Mouse (Mus musculus) heart, embryonic 10.5 days (tissue): Measurements from ENCODE around the gene Odc1. TPM values are rescaled to one million over a fixed set of nuclear protein-coding genes. Genes with fewer than 3 reads are reported as not detected.
"Not testable (repeated sequence)": the region's sequence is repeated elsewhere in the genome, so short reads cannot be mapped to it uniquely, and the experiment has no call there.

Source experiments
- DNase-seq: peaks from one replicate; pipeline ENCODE4 v3.0.0-alpha.2; 2017; ENCODE audit warnings: low spot score
- H3K27ac ChIP-seq: fragments of 300-500 bp; sonication (generic); 2 replicates; pipeline ENCODE4 v1.5.1; 2016; ENCODE audit warnings: mild to moderate bottlenecking
- H3K27me3 ChIP-seq: fragments of 300-500 bp; sonication (generic); 2 replicates; pipeline ENCODE4 v1.6.1; 2016; ENCODE audit warnings: mild to moderate bottlenecking; ENCODE audit not compliant: poor library complexity, insufficient read depth, severe bottlenecking
- H3K36me3 ChIP-seq: fragments of 300-500 bp; sonication (generic); 2 replicates; pipeline ENCODE4 v1.6.1; 2016; ENCODE audit warnings: mild to moderate bottlenecking, moderate library complexity
- H3K4me1 ChIP-seq: fragments of 300-500 bp; sonication (generic); 2 replicates; pipeline ENCODE4 v1.6.1; 2016; ENCODE audit warnings: mild to moderate bottlenecking
- H3K4me3 ChIP-seq: fragments of 300-500 bp; sonication (generic); 2 replicates; pipeline ENCODE4 v1.5.1; 2016; ENCODE audit warnings: mild to moderate bottlenecking, moderate library complexity
- H3K9me3 ChIP-seq: fragments of 300-500 bp; sonication (generic); 2 replicates; pipeline ENCODE4 v1.6.1; 2016; ENCODE audit warnings: mild to moderate bottlenecking, moderate library complexity
- WGBS: fragments of 180-500 bp; shearing (Covaris S2); methylation state at CpG from one replicate; pipeline ENCODE4 v1.1.7; 2016; 5-methylcytosine and 5-hydroxymethylcytosine counted together
- polyA plus RNA-seq: library from polyadenylated mRNA; unstranded; fragments of >200 nt; fragmentation: Nextera tagmentation; extraction: Ambion mirVana; gene quantifications from 2 replicates; pipeline ENCODE4 v1.2.1, GENCODE M21; 2016

Gene Odc1
- polyA plus RNA-seq, 1 experiment from 2014 or later: 235 TPM

GRCm38 (mm10) chr12:17536222-17536621 lies 8.4 kb upstream of the Odc1 start:
- Histone ChIP-seq H3K36me3 (no peaks in the 10 kb centered on the region), H3K4me3 (no peak overlapping the region), H3K27me3 (peaks cover 9% of the 10 kb centered on the region; the same call in 1 of the 2 replicates), H3K27ac (no peak overlapping the region), H3K4me1 (no peaks in the 10 kb centered on the region), H3K9me3 (no peaks in the 10 kb centered on the region)
- 92% methylated on average over 3 of the region's 3 CpGs for WGBS
- no peak for DNase-seq

GRCm38 (mm10) chr12:17537147-17537546 lies 7.4 kb upstream of the Odc1 start:
- no peaks in the 10 kb centered on the region for H3K9me3 ChIP-seq
- 88% methylated on average over 3 of the region's 3 CpGs for WGBS
- no peak overlapping the region for H3K4me3 ChIP-seq
- no peaks in the 10 kb centered on the region for H3K36me3 ChIP-seq
- no peaks in the 10 kb centered on the region for H3K4me1 ChIP-seq
- DNase-seq: no peak
- no peak overlapping the region for H3K27ac ChIP-seq
- H3K27me3 ChIP-seq: peaks cover 9% of the 10 kb centered on the region; the same call in 1 of the 2 replicates

- Histone ChIP-seq H3K9me3 (no peaks in the 10 kb centered on the region), H3K4me1 (no peaks in the 10 kb centered on the region), H3K27ac (no peak overlapping the region), H3K27me3 (peaks cover 9% of the 10 kb centered on the region; the same call in 1 of the 2 replicates), H3K36me3 (no peaks in the 10 kb centered on the region), H3K4me3 (no peak overlapping the region)
- DNase-seq: no peak
- 86% methylated on average over 3 of the region's 3 CpGs for WGBS
Measured at GRCm38 (mm10) chr12:17538087-17538486, 6.5 kb upstream of the Odc1 start.

- H3K27ac ChIP-seq: no peak overlapping the region
- H3K27me3 ChIP-seq: peaks cover 9% of the 10 kb centered on the region; the same call in 1 of the 2 replicates
- H3K36me3 ChIP-seq: no peaks in the 10 kb centered on the region
- H3K9me3 ChIP-seq: no peaks in the 10 kb centered on the region
- H3K4me1 ChIP-seq: peaks cover 7% of the 10 kb centered on the region; the same call in 1 of the 2 replicates
- no peak overlapping the region for H3K4me3 ChIP-seq
- 42% methylated on average over 6 of the region's 6 CpGs for WGBS
- no peak for DNase-seq
Measured at GRCm38 (mm10) chr12:17539041-17539440, 5.6 kb upstream of the Odc1 start.

- DNase-seq: no peak
- no peak overlapping the region for H3K4me3 ChIP-seq
- H3K4me1 ChIP-seq: peaks cover 8% of the 10 kb centered on the region; the same call in 1 of the 2 replicates
- 68% methylated on average over 6 of the region's 6 CpGs for WGBS
- H3K27ac ChIP-seq: no peak overlapping the region
- H3K9me3 ChIP-seq: no peaks in the 10 kb centered on the region
- peaks cover 9% of the 10 kb centered on the region; the same call in 1 of the 2 replicates for H3K27me3 ChIP-seq
- H3K36me3 ChIP-seq: no peaks in the 10 kb centered on the region
Measured at GRCm38 (mm10) chr12:17540040-17540552, 4.5 kb upstream of the Odc1 start.

- under 1% methylated on average over 40 of the region's 40 CpGs for WGBS
Measured at GRCm38 (mm10) chr12:17545107-17545571, 545 bp downstream of the Odc1 start.

GRCm38 (mm10) chr12:17545884-17546283 lies 1.3 kb downstream of the Odc1 start:
- peak overlapping the region; percentile 92 for H3K4me3 ChIP-seq

More at GRCm38 (mm10) chr12:17545107-17545571, 545 bp downstream of the Odc1 start:
- H3K36me3 ChIP-seq: peaks cover 36% of the 10 kb centered on the region
- no peaks in the 10 kb centered on the region for H3K9me3 ChIP-seq
- H3K27ac ChIP-seq: peak overlapping the region; percentile 98
- peak overlapping the region; percentile 92 for H3K4me3 ChIP-seq
- no peaks in the 10 kb centered on the region for H3K27me3 ChIP-seq
- peaks cover 16% of the 10 kb centered on the region for H3K4me1 ChIP-seq
- peak; percentile 85 for DNase-seq

GRCm38 (mm10) chr12:17547552-17547951 lies 3.0 kb downstream of the Odc1 start:
- H3K4me3 ChIP-seq, DNase-seq: not testable (repeated sequence)
- peaks cover 53% of the 10 kb centered on the region for H3K36me3 ChIP-seq

More at GRCm38 (mm10) chr12:17545884-17546283, 1.3 kb downstream of the Odc1 start:
- Histone ChIP-seq H3K36me3 (peaks cover 41% of the 10 kb centered on the region), H3K9me3 (no peaks in the 10 kb centered on the region), H3K27me3 (no peaks in the 10 kb centered on the region), H3K4me1 (peaks cover 16% of the 10 kb centered on the region), H3K27ac (peak overlapping the region; percentile 98)
- DNase-seq: no peak
- 11% methylated on average over 8 of the region's 8 CpGs for WGBS

GRCm38 (mm10) chr12:17548505-17548904 lies 3.9 kb downstream of the Odc1 start:
- no peaks in the 10 kb centered on the region for H3K27me3 ChIP-seq
- 82% methylated on average over 5 of the region's 5 CpGs for WGBS
- no peaks in the 10 kb centered on the region for H3K9me3 ChIP-seq
- DNase-seq: no peak
- H3K4me1 ChIP-seq: peaks cover 14% of the 10 kb centered on the region
- H3K36me3 ChIP-seq: peaks cover 53% of the 10 kb centered on the region
- H3K27ac ChIP-seq: no peak overlapping the region
- H3K4me3 ChIP-seq: no peak overlapping the region

More at GRCm38 (mm10) chr12:17547552-17547951, 3.0 kb downstream of the Odc1 start:
- not testable (repeated sequence) for H3K27me3 ChIP-seq, H3K9me3 ChIP-seq, H3K27ac ChIP-seq
- H3K4me1 ChIP-seq: peaks cover 16% of the 10 kb centered on the region
- WGBS: 92% methylated on average over 9 of the region's 9 CpGs

- H3K9me3 ChIP-seq, H3K4me1 ChIP-seq, H3K4me3 ChIP-seq, H3K27ac ChIP-seq, DNase-seq, H3K27me3 ChIP-seq: not testable (repeated sequence)
- WGBS: 86% methylated on average over 5 of the region's 5 CpGs
- peaks cover 53% of the 10 kb centered on the region for H3K36me3 ChIP-seq
Measured at GRCm38 (mm10) chr12:17549421-17549820, 4.8 kb downstream of the Odc1 start.

GRCm38 (mm10) chr12:17551208-17551995 lies 6.8 kb downstream of the Odc1 start:
- Histone ChIP-seq H3K36me3 (peaks cover 53% of the 10 kb centered on the region), H3K9me3 (no peaks in the 10 kb centered on the region), H3K4me1 (peaks cover 7% of the 10 kb centered on the region), H3K27me3 (no peaks in the 10 kb centered on the region), H3K27ac (no peak overlapping the region), H3K4me3 (no peak overlapping the region)
- WGBS: 79% methylated on average over 3 of the region's 3 CpGs
- no peak for DNase-seq

GRCm38 (mm10) chr12:17552420-17552819 lies 7.8 kb downstream of the Odc1 start:
- H3K4me1 ChIP-seq: peaks cover 11% of the 10 kb centered on the region
- no peak overlapping the region for H3K27ac ChIP-seq
- no peak overlapping the region for H3K4me3 ChIP-seq
- no peaks in the 10 kb centered on the region for H3K9me3 ChIP-seq
- H3K27me3 ChIP-seq: no peaks in the 10 kb centered on the region
- DNase-seq: no peak
- WGBS: 60% methylated on average over 3 of the region's 3 CpGs
- peaks cover 44% of the 10 kb centered on the region for H3K36me3 ChIP-seq

- H3K27ac ChIP-seq: no peak overlapping the region
- H3K4me3 ChIP-seq: no peak overlapping the region
- WGBS: 43% methylated on average over 2 of the region's 2 CpGs
- no peaks in the 10 kb centered on the region for H3K9me3 ChIP-seq
- no peaks in the 10 kb centered on the region for H3K27me3 ChIP-seq
- H3K4me1 ChIP-seq: peaks cover 17% of the 10 kb centered on the region
- H3K36me3 ChIP-seq: peaks cover 39% of the 10 kb centered on the region
- no peak for DNase-seq
Measured at GRCm38 (mm10) chr12:17552949-17553348, 8.4 kb downstream of the Odc1 start.
